Mouse (Mus musculus) heart, adult 2 months (tissue): Measurements from ENCODE around the gene Tnfaip8l2.

ENCODE experiments used
- CTCF ChIP-seq: fragments of 200-600 bp; IDR thresholded peaks from 2 replicates; pipeline ENCODE4 v1.8.1; 2022; ENCODE audit warnings: antibody characterized with exemption, mild to moderate bottlenecking, moderate library complexity
- POLR2A ChIP-seq: fragments of 200-500 bp; IDR thresholded peaks from 2 replicates; pipeline ENCODE4 v1.6.1; 2011; ENCODE audit warnings: mild to moderate bottlenecking, low read depth, low read length, control low read depth; ENCODE audit not compliant: insufficient read depth

- no peak for TF ChIP-seq CTCF
- TF ChIP-seq POLR2A, result 0 out of 2 replicates have a peak, but pooled peaks have one; percentile 25
These were observed 686 bp downstream of the Tnfaip8l2 start for GRCm38 (mm10) chr3:95141474-95141873.
